Mouse (Mus musculus) midbrain, embryonic 11.5 days (tissue): ENCODE results near the gene Tlr12. TPM values are rescaled to one million over a fixed set of nuclear protein-coding genes. Genes with fewer than 3 reads are reported as not detected.

ENCODE experiments used
- ATAC-seq: fragments of 200-750 bp; cut with Nextera tagmentation; 2 replicates; pipeline ENCODE4 v1.8.0; 2017; ENCODE audit warnings: moderate TSS enrichment, moderate library complexity; ENCODE audit not compliant: low FRiP score
- DNase-seq: peaks from one replicate; pipeline ENCODE4 v3.0.0; 2015; ENCODE audit warnings: low spot score; ENCODE audit errors: missing footprints
- H3K27ac ChIP-seq: fragments of 300-500 bp; sonication (generic); 2 replicates; pipeline ENCODE4 v1.5.1; 2014; ENCODE audit warnings: low read depth, low read length
- H3K27me3 ChIP-seq: fragments of 300-500 bp; sonication (generic); 2 replicates; pipeline ENCODE4 v1.6.1; 2014; ENCODE audit warnings: mild to moderate bottlenecking, low read length, moderate library complexity, mixed read lengths; ENCODE audit not compliant: control insufficient read depth, insufficient read depth
- H3K36me3 ChIP-seq: fragments of 300-500 bp; sonication (generic); 2 replicates; pipeline ENCODE4 v1.6.1; 2014; ENCODE audit warnings: mild to moderate bottlenecking, low read length, moderate library complexity, mixed read lengths; ENCODE audit not compliant: control insufficient read depth, insufficient read depth
- H3K4me1 ChIP-seq: fragments of 300-500 bp; sonication (generic); 2 replicates; pipeline ENCODE4 v1.6.1; 2014; ENCODE audit warnings: low read length; ENCODE audit not compliant: control insufficient read depth, insufficient read depth
- H3K4me2 ChIP-seq: fragments of 300-500 bp; sonication (generic); 2 replicates; pipeline ENCODE4 v1.6.1; 2014; ENCODE audit warnings: mild to moderate bottlenecking, moderate library complexity
- H3K4me3 ChIP-seq: fragments of 300-500 bp; sonication (generic); 2 replicates; pipeline ENCODE4 v1.5.1; 2014; ENCODE audit warnings: low read depth, low read length
- H3K9ac ChIP-seq: fragments of 300-500 bp; sonication (generic); 2 replicates; pipeline ENCODE4 v1.6.1; 2014; ENCODE audit warnings: low read length
- H3K9me3 ChIP-seq: fragments of 300-500 bp; sonication (generic); 2 replicates; pipeline ENCODE4 v1.6.1; 2016; ENCODE audit warnings: low read length; ENCODE audit not compliant: control insufficient read depth
- WGBS: fragments of 180-500 bp; shearing (Covaris S2); extraction: QIAGEN DNeasy Blood & Tissue Kit; methylation state at CpG from one replicate; pipeline ENCODE4 v1.1.7; 2014; 5-methylcytosine and 5-hydroxymethylcytosine counted together
- polyA plus RNA-seq: library from polyadenylated mRNA; unstranded; fragments of >200 nt; fragmentation: Nextera tagmentation; extraction: Ambion mirVana; gene quantifications from 2 replicates; pipeline ENCODE4 v1.2.1, GENCODE M21; 2014

The Tlr12 gene
- polyA plus RNA-seq, 1 experiment from 2014 or later, result 0.04 TPM

GRCm38 (mm10) chr4:128610706-128611105 lies 7.7 kb downstream of the Tlr12 start:
- ATAC-seq (no peak), DNase-seq (peak; percentile 85)
- H3K36me3 ChIP-seq, result no peaks in the 10 kb centered on the region
- peaks cover 11% of the 10 kb centered on the region for H3K4me1 ChIP-seq
- peak overlapping the region; percentile 47 for H3K4me2 ChIP-seq
- no peaks in the 10 kb centered on the region for H3K9me3 ChIP-seq
- H3K27me3 ChIP-seq, result no peaks in the 10 kb centered on the region
- H3K27ac ChIP-seq, result no peak overlapping the region
- 27% methylated on average over 10 of the region's 10 CpGs for WGBS
- peak overlapping the region; percentile 18; the same call in 1 of the 2 replicates for H3K4me3 ChIP-seq
- H3K9ac ChIP-seq, result no peak overlapping the region

GRCm38 (mm10) chr4:128609925-128610402 lies 8.5 kb downstream of the Tlr12 start, which contains the start of gene Zscan20:
Gene Zscan20 (minus strand): TSS chr4:128610098.
- Histone ChIP-seq H3K27ac (no peak within 1 kb of the TSS), H3K9me3 (no peaks in the 10 kb centered on the region), H3K4me1 (peaks cover 11% of the 10 kb centered on the region), H3K4me2 (peak within 1 kb of the TSS; percentile 72), H3K4me3 (peak within 1 kb of the TSS; percentile 58), H3K36me3 (no peaks in the 10 kb centered on the region), H3K27me3 (no peaks in the 10 kb centered on the region), H3K9ac (peak within 1 kb of the TSS; percentile 71)
- under 1% methylated on average over 24 of the region's 24 CpGs for WGBS
- ATAC-seq (peak; percentile 96), DNase-seq (peak; percentile 98)

- H3K9me3 ChIP-seq, result no peaks in the 10 kb centered on the region
- peaks cover 11% of the 10 kb centered on the region for H3K4me1 ChIP-seq
- ATAC-seq (peak; percentile 74), DNase-seq (no peak)
- H3K36me3 ChIP-seq, result no peaks in the 10 kb centered on the region
- H3K9ac ChIP-seq, result peak overlapping the region; percentile 71
- 9% methylated on average over 26 of the region's 27 CpGs for WGBS
- peak overlapping the region; percentile 72 for H3K4me2 ChIP-seq
- no peak overlapping the region for H3K27ac ChIP-seq
- H3K27me3 ChIP-seq, result no peaks in the 10 kb centered on the region
- H3K4me3 ChIP-seq, result peak overlapping the region; percentile 58
These were observed 9.0 kb downstream of the Tlr12 start for GRCm38 (mm10) chr4:128609276-128609924.

GRCm38 (mm10) chr4:128607661-128608060 lies 10.8 kb downstream of the Tlr12 start:
- 89% methylated on average over 11 of the region's 11 CpGs for WGBS
- peaks cover 8% of the 10 kb centered on the region; the same call in 1 of the 2 replicates for H3K36me3 ChIP-seq
- no peaks in the 10 kb centered on the region for H3K9me3 ChIP-seq
- H3K27me3 ChIP-seq, result no peaks in the 10 kb centered on the region
- H3K9ac ChIP-seq, result no peak overlapping the region
- peaks cover 11% of the 10 kb centered on the region for H3K4me1 ChIP-seq
- ATAC-seq, result no peak
- H3K4me2 ChIP-seq, result no peak overlapping the region
- H3K4me3 ChIP-seq, result no peak overlapping the region
- H3K27ac ChIP-seq, result no peak overlapping the region
- DNase-seq, result no peak

- Histone ChIP-seq H3K36me3 (peaks cover 8% of the 10 kb centered on the region; the same call in 1 of the 2 replicates), H3K4me2 (no peak overlapping the region), H3K9me3 (no peaks in the 10 kb centered on the region), H3K4me1 (peaks cover 11% of the 10 kb centered on the region), H3K4me3 (no peak overlapping the region), H3K9ac (no peak overlapping the region), H3K27me3 (no peaks in the 10 kb centered on the region), H3K27ac (no peak overlapping the region)
- WGBS, result 95% methylated on average over 7 of the region's 7 CpGs
- DNase-seq, result no peak
- ATAC-seq, result no peak
These were observed 11.8 kb downstream of the Tlr12 start for GRCm38 (mm10) chr4:128606586-128606985.

GRCm38 (mm10) chr4:128597801-128598560 lies 20.4 kb downstream of the Tlr12 start:
- no peak for DNase-seq
- no peaks in the 10 kb centered on the region for H3K9me3 ChIP-seq
- no peak for ATAC-seq
- H3K9ac ChIP-seq, result no peak overlapping the region
- no peak overlapping the region for H3K4me2 ChIP-seq
- no peak overlapping the region for H3K4me3 ChIP-seq
- H3K27me3 ChIP-seq, result no peaks in the 10 kb centered on the region
- 92% methylated on average over 12 of the region's 12 CpGs for WGBS
- H3K36me3 ChIP-seq, result peaks cover 5% of the 10 kb centered on the region; the same call in 1 of the 2 replicates
- no peak overlapping the region for H3K27ac ChIP-seq
- no peaks in the 10 kb centered on the region for H3K4me1 ChIP-seq

GRCm38 (mm10) chr4:128594062-128594461 lies 24.4 kb downstream of the Tlr12 start:
- WGBS, result over 99% methylated on average over 5 of the region's 5 CpGs
- H3K9me3 ChIP-seq, result no peaks in the 10 kb centered on the region
- H3K9ac ChIP-seq, result no peak overlapping the region
- no peak overlapping the region for H3K27ac ChIP-seq
- H3K4me3 ChIP-seq, result no peak overlapping the region
- H3K27me3 ChIP-seq, result no peaks in the 10 kb centered on the region
- peaks cover 9% of the 10 kb centered on the region; the same call in 1 of the 2 replicates for H3K36me3 ChIP-seq
- H3K4me2 ChIP-seq, result no peak overlapping the region
- no peaks in the 10 kb centered on the region for H3K4me1 ChIP-seq
- ATAC-seq (no peak), DNase-seq (no peak)

GRCm38 (mm10) chr4:128593286-128593685 lies 25.1 kb downstream of the Tlr12 start:
- ATAC-seq (no peak), DNase-seq (no peak)
- no peak overlapping the region for H3K4me2 ChIP-seq
- H3K9ac ChIP-seq, result no peak overlapping the region
- peaks cover 10% of the 10 kb centered on the region; the same call in 1 of the 2 replicates for H3K36me3 ChIP-seq
- H3K27ac ChIP-seq, result no peak overlapping the region
- no peak overlapping the region for H3K4me3 ChIP-seq
- WGBS, result 97% methylated on average over 4 of the region's 4 CpGs
- H3K27me3 ChIP-seq, result no peaks in the 10 kb centered on the region
- H3K4me1 ChIP-seq, result no peaks in the 10 kb centered on the region
- no peaks in the 10 kb centered on the region for H3K9me3 ChIP-seq

GRCm38 (mm10) chr4:128579182-128579581 lies 39.2 kb downstream of the Tlr12 start:
- WGBS, result 57% methylated on average over 4 of the region's 4 CpGs
- no peak overlapping the region for H3K9ac ChIP-seq
- peaks cover 31% of the 10 kb centered on the region for H3K36me3 ChIP-seq
- H3K4me2 ChIP-seq, result no peak overlapping the region
- H3K4me3 ChIP-seq, result no peak overlapping the region
- peaks cover 25% of the 10 kb centered on the region for H3K9me3 ChIP-seq
- H3K4me1 ChIP-seq, result no peaks in the 10 kb centered on the region
- no peak for ATAC-seq
- H3K27me3 ChIP-seq, result no peaks in the 10 kb centered on the region
- peak; percentile 83 for DNase-seq
- H3K27ac ChIP-seq, result no peak overlapping the region
